In the genomic region with DNA sequence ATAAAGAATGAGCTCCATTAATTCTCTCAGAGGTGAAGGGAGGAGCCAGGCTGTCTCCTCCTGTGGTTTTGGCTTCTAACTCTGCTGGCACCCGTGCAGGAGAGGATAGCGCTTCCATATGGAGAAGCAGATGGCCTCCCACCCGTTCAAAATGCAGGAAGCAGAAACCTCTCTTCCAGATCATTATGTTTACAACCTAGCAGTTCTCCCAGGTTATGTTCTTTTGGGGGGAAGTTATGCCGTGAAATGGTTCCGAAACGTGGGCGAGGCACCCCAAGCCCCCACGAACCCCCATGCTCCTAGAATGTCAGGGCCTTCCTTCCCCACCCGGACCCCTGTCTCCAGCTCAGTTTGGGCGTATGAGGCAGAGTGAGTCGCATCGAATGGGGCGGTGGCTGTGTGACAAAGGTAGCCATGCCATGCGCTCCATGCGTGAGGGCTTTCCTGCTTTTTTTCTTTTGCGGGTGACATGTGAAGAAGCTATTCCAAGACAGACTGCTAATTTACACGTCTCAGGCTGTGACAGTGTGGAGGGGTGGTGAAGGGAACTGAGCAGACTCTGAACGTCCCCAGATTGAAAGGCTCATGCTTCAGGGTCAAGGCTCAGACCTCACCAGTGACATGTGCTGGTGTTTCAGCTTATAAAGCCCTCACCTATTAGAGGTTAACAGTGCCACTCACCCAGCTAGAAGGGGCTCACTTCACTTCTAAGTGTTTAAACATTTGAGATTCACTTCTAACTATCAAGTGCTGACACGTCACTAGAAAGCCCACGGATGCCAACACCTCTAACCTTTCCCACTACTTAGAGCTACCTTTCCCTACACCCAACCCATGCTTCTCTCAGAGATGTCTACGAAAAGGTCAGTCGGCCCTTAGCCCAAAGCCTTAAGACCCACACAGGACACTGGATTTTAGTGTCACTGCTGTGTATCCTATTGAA, we compare ENCODE assay signal across 8 mouse cellular contexts.
A peak's percentile ranks its signal among the peaks of the same experiment; 100 is the strongest.
DNase-seq lines count a peak whose midpoint lies in the region; ATAC-seq and TF ChIP-seq lines count a peak whose summit lies in the region.
"Had no signal": no experiment of that assay in that cellular context is flagged by ENCODE, and none has a peak within 500 bp of the region (broad histone marks: within the 10 kb centered on the region; RNA-seq: fewer than 3 reads in every experiment).

No protein-coding gene starts in this region.

- peak; percentile 79 for DNase-seq in NIH3T3 (ENCODE audit: low read depth)
- peak; percentile 51 for DNase-seq in brain, embryonic 18.5 days (ENCODE audit: low read depth, low spot score)
- DNase-seq in forebrain, postnatal 0 days, result peak; percentile 80
- DNase-seq in left cerebral cortex, postnatal 10 days (ENCODE audit: extremely low spot score in 1 of 2, low spot score in 2 of 2), result peak; percentile 44 to 71
- DNase-seq in gastrocnemius, postnatal 14 days, result no peak
- no peak for DNase-seq in gastrocnemius, adult 8-10 months (ENCODE audit: low spot score in 2 of 2)
- DNase-seq in gastrocnemius, adult 18-20 months (ENCODE audit: low spot score), result no peak

- H3K4me1 ChIP-seq in forebrain, postnatal 0 days (ENCODE audit: insufficient read depth), result 0 out of 2 replicates have a peak, but pooled peaks cover 3% of the 10 kb centered on the region

- intact Hi-C loops in left cerebral cortex, postnatal 10 days (cut with DNase I), result no loop called here
- intact Hi-C loops in gastrocnemius, postnatal 14 days (cut with DNase I; ENCODE audit: low total_unique reads), result no loop called here

- WGBS in forebrain, postnatal 0 days, result 54% methylated on average over 22 of the region's 22 CpGs

- H3K9me3 ChIP-seq in forebrain, postnatal 0 days (ENCODE audit: low read length), result no peaks in the 10 kb centered on the region
- H3K9me3 ChIP-seq: limb, embryonic 12.5 days had no signal

- peak overlapping the region; percentile 40 for H3K4me2 ChIP-seq in forebrain, postnatal 0 days (ENCODE audit: low read depth)
- H3K4me2 ChIP-seq: limb, embryonic 12.5 days had no signal

- ATAC-seq in forebrain, postnatal 0 days, result peak; percentile 82

- 0 out of 2 replicates have a peak overlapping the region, but pooled peaks have one; percentile 31 for H3K9ac ChIP-seq in forebrain, postnatal 0 days
- H3K9ac ChIP-seq: limb, embryonic 12.5 days had no signal

- H3K4me3 ChIP-seq in forebrain, postnatal 0 days (ENCODE audit: low read depth, low read length), result peak overlapping the region; percentile 9; the same call in 1 of the 2 replicates
- H3K4me3 ChIP-seq: limb, embryonic 12.5 days had no signal

- H3K27ac ChIP-seq in forebrain, postnatal 0 days (ENCODE audit: low read depth, low read length), result peak overlapping the region; percentile 83

- H3K36me3 ChIP-seq in forebrain, postnatal 0 days (ENCODE audit: insufficient read depth), result peaks cover 8% of the 10 kb centered on the region; the same call in 1 of the 2 replicates
- H3K36me3 ChIP-seq: limb, embryonic 12.5 days had no signal

- no peaks in the 10 kb centered on the region for H3K27me3 ChIP-seq in forebrain, postnatal 0 days (ENCODE audit: insufficient read depth, low read length)
- H3K27me3 ChIP-seq: limb, embryonic 12.5 days had no signal

- no peak for TF ChIP-seq CTCF in forebrain, postnatal 0 days (IDR thresholded peaks at IDR 0.05; ENCODE audit: low read depth)

Comparison
In these comparisons a context has a peak if more than half of its experiments do, and no peak if none do; other contexts are left out.
1. DNase-seq: peak in NIH3T3 (single experiment), brain, embryonic 18.5 days (single experiment), forebrain, postnatal 0 days (single experiment) and left cerebral cortex, postnatal 10 days (2 of 2); none in gastrocnemius, postnatal 14 days (single experiment), gastrocnemius, adult 8-10 months (0 of 2) and gastrocnemius, adult 18-20 months (single experiment).